Mouse (Mus musculus): ENCODE data around the gene Dctn1. TPM values are rescaled to one million over a fixed set of nuclear protein-coding genes. Genes with fewer than 3 reads are reported as not detected.

Gene Dctn1
- polyA plus RNA-seq, 1 experiment from 2014 or later: 101 TPM

DNA sequence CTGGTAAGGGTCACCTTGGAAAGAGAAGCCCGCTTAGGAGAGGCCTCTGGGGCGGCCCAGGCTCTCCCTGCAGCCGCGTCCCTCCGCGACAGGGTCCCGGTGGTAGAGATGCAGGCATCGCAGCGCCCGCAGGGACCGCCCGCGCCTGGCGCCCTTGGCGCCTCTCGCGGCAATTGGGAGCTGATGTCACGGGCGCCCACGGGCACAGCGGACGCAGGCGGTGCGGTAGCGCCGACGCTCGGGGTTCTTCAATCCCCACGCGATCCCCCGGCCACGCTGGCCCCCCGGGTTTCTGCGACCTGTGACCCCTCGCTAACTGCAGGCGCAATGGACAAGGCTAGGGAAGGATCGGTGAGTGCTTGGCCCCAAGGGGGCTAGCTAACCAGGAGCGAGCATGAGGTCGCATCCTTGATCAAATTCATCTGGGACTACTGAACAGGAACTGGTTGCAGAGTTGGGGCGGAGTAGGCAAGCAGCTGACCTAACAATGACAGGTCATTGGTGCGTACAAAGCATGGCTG is 23.4 kb upstream of the Dctn1 start:
- Histone ChIP-seq H3K4me3 (ENCODE audit: low read depth, low read length) (peak overlapping the region; percentile 27), H3K9ac (ENCODE audit: low read length) (peak overlapping the region; percentile 64), H3K36me3 (ENCODE audit: control insufficient read depth, insufficient read depth, low read length) (no peaks in the 10 kb centered on the region), H3K27me3 (replicated peaks; ENCODE audit: control insufficient read depth, insufficient read depth, low read length) (0 out of 2 replicates have a peak, but pooled peaks cover 6% of the 10 kb centered on the region), H3K27ac (ENCODE audit: low read depth, low read length) (no peak overlapping the region), H3K4me1 (ENCODE audit: control insufficient read depth, insufficient read depth, low read length) (peaks cover 12% of the 10 kb centered on the region), H3K9me3 (replicated peaks; ENCODE audit: control insufficient read depth, low read length) (no peaks in the 10 kb centered on the region), H3K4me2 (ENCODE audit: low read length) (peak overlapping the region; percentile 61)
- 3% methylated on average over 41 of the region's 41 CpGs for WGBS
- DNase-seq (ENCODE audit: low spot score): no peak
- ATAC-seq: no peak

DNA sequence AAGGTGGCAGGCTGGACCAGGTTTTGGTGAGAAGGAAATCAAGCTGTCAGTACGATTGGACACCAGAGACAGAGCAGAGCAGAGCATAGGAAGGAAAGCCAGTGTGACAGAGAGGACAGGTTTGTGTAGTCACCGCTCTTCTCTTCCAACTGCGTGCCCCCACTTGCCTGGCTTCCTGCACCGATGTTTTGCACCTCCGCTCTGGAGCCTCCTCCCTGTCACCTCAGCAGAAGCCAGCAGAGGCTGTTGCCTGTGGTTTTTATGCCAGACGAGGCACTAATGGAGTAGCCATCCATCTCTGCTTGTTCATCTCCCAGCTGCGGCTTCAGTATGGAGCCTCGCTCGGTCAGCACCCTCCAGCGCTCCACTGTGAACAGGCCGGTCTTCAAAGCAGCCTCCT is 22.8 kb upstream of the Dctn1 start:
- no peak for ATAC-seq
- no peak for DNase-seq (ENCODE audit: low spot score)
- peaks cover 9% of the 10 kb centered on the region; the same call in 1 of the 2 replicates for H3K4me1 ChIP-seq (ENCODE audit: control insufficient read depth, insufficient read depth, low read length)
- H3K36me3 ChIP-seq (ENCODE audit: control insufficient read depth, insufficient read depth, low read length): no peaks in the 10 kb centered on the region
- H3K4me3 ChIP-seq (ENCODE audit: low read depth, low read length): no peak overlapping the region
- no peak overlapping the region for H3K9ac ChIP-seq (ENCODE audit: low read length)
- WGBS: 54% methylated on average over 11 of the region's 11 CpGs
- H3K27me3 ChIP-seq (replicated peaks; ENCODE audit: control insufficient read depth, insufficient read depth, low read length): 0 out of 2 replicates have a peak, but pooled peaks cover 6% of the 10 kb centered on the region
- H3K27ac ChIP-seq (ENCODE audit: low read depth, low read length): no peak overlapping the region
- H3K4me2 ChIP-seq (ENCODE audit: low read length): no peak overlapping the region
- H3K9me3 ChIP-seq (replicated peaks; ENCODE audit: control insufficient read depth, low read length): no peaks in the 10 kb centered on the region

DNA sequence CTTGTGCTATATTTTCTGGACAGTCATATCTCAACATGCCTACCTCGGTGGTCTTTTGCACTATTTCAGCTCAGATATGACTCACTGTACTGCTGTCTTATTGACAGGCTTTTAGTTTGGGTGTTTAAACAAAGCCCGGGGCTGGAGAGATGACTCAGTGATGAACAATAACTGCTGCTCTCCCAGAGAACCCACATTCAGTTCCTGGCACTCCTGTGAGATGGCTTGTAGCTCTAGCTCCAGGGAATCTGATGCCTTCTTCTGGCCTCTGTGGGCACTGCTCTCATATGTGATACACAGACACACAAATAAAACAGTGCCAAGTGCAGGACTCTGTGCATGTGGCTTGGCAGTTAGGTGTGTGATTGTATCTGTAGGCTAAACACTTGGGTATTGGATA is 20.5 kb upstream of the Dctn1 start:
- no peak overlapping the region for H3K9ac ChIP-seq (ENCODE audit: low read length)
- H3K4me3 ChIP-seq (ENCODE audit: low read depth, low read length): no peak overlapping the region
- H3K27ac ChIP-seq (ENCODE audit: low read depth, low read length): no peak overlapping the region
- H3K4me2 ChIP-seq (ENCODE audit: low read length): no peak overlapping the region
- H3K36me3 ChIP-seq (ENCODE audit: control insufficient read depth, insufficient read depth, low read length): no peaks in the 10 kb centered on the region
- WGBS: 85% methylated on average over 2 of the region's 2 CpGs
- 0 out of 2 replicates have a peak, but pooled peaks cover 6% of the 10 kb centered on the region for H3K27me3 ChIP-seq (replicated peaks; ENCODE audit: control insufficient read depth, insufficient read depth, low read length)
- ATAC-seq: no peak
- no peaks in the 10 kb centered on the region for H3K9me3 ChIP-seq (replicated peaks; ENCODE audit: control insufficient read depth, low read length)
- peaks cover 7% of the 10 kb centered on the region; the same call in 1 of the 2 replicates for H3K4me1 ChIP-seq (ENCODE audit: control insufficient read depth, insufficient read depth, low read length)
- DNase-seq (ENCODE audit: low spot score): no peak

DNA sequence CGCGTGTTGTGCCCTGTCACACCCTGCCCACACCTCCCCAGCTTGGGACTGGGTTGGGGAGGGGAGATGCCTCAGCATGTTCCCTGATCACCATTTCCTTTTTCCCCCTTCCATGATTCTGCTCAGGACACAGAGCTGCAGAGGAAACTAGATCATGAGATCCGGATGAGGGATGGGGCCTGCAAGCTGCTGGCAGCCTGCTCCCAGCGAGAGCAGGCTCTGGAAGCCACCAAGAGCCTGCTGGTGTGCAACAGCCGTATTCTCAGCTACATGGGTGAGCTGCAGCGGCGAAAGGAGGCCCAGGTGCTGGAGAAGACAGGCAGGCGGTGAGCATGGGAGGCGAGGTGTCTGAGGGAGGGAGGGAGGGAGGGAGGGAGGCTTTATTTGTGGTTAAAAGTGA is 19.9 kb upstream of the Dctn1 start:
- DNase-seq (ENCODE audit: low spot score) (no peak), ATAC-seq (no peak)
- 77% methylated on average over 9 of the region's 9 CpGs for WGBS
- Histone ChIP-seq H3K36me3 (ENCODE audit: control insufficient read depth, insufficient read depth, low read length) (no peaks in the 10 kb centered on the region), H3K4me1 (ENCODE audit: control insufficient read depth, insufficient read depth, low read length) (peaks cover 7% of the 10 kb centered on the region; the same call in 1 of the 2 replicates), H3K9me3 (replicated peaks; ENCODE audit: control insufficient read depth, low read length) (no peaks in the 10 kb centered on the region), H3K9ac (ENCODE audit: low read length) (no peak overlapping the region), H3K27ac (ENCODE audit: low read depth, low read length) (no peak overlapping the region), H3K4me2 (ENCODE audit: low read length) (no peak overlapping the region), H3K27me3 (replicated peaks; ENCODE audit: control insufficient read depth, insufficient read depth, low read length) (0 out of 2 replicates have a peak, but pooled peaks cover 6% of the 10 kb centered on the region), H3K4me3 (ENCODE audit: low read depth, low read length) (no peak overlapping the region)

DNA sequence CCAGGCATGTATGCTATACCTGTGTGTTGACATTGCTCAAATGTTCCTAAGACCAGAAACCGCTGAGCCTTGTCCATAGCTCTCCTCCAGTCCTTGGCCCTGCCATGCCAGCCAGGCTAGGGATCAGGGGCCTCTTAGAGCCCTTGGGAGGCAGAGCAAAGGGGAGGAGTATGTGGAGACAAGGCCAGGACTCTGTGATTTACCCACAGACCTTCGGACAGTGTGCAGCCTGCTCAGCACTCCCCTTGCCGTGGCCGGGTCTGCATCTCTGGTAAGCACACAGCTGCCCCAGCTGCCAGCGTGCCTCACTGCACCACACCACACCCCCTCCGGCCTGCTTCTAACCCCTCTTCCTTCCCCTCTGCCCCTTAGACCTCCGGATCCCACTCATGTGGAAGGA is 18.4 kb upstream of the Dctn1 start:
- Histone ChIP-seq H3K27ac (ENCODE audit: low read depth, low read length) (no peak overlapping the region), H3K9ac (ENCODE audit: low read length) (no peak overlapping the region)
- 49% methylated on average over 7 of the region's 7 CpGs for WGBS

DNA sequence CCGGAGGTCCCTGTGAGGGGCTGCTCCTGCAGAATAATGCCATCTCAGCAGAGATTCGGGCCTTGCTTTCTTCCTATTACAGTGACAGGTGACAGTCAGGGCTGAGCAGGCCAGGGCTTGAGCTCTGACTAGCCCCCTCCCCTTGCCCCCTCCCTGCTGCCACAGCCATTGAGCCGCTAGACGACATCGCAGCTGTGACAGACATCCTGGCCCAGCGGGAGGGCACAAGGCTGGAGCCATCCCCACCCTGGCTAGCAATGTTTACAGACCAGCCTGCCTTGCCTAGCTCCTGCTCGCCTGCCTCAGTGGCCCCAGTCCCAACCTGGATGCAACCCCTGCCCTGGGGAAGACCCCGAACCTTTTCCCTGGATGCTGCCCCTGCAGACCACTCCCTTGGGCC is 14.0 kb upstream of the Dctn1 start:
- Histone ChIP-seq H3K9me3 (replicated peaks; ENCODE audit: control insufficient read depth, low read length) (no peaks in the 10 kb centered on the region), H3K4me1 (ENCODE audit: control insufficient read depth, insufficient read depth, low read length) (peaks cover 6% of the 10 kb centered on the region; the same call in 1 of the 2 replicates), H3K27me3 (replicated peaks; ENCODE audit: control insufficient read depth, insufficient read depth, low read length) (no peaks in the 10 kb centered on the region), H3K27ac (ENCODE audit: low read depth, low read length) (no peak overlapping the region), H3K4me3 (ENCODE audit: low read depth, low read length) (no peak overlapping the region), H3K9ac (ENCODE audit: low read length) (no peak overlapping the region; the same call in 1 of the 2 replicates), H3K36me3 (ENCODE audit: control insufficient read depth, insufficient read depth, low read length) (peaks cover 13% of the 10 kb centered on the region; the same call in 1 of the 2 replicates), H3K4me2 (ENCODE audit: low read length) (no peak overlapping the region)
- ATAC-seq: no peak
- no peak for DNase-seq (ENCODE audit: low spot score)
- 26% methylated on average over 8 of the region's 8 CpGs for WGBS

More for the DNA sequence above, 18.4 kb upstream of the Dctn1 start:
- H3K9me3 ChIP-seq (replicated peaks; ENCODE audit: control insufficient read depth, low read length): no peaks in the 10 kb centered on the region
- ATAC-seq (no peak), DNase-seq (ENCODE audit: low spot score) (no peak)
- peaks cover 3% of the 10 kb centered on the region; the same call in 1 of the 2 replicates for H3K36me3 ChIP-seq (ENCODE audit: control insufficient read depth, insufficient read depth, low read length)
- no peaks in the 10 kb centered on the region for H3K27me3 ChIP-seq (replicated peaks; ENCODE audit: control insufficient read depth, insufficient read depth, low read length)
- no peak overlapping the region for H3K4me2 ChIP-seq (ENCODE audit: low read length)
- H3K4me3 ChIP-seq (ENCODE audit: low read depth, low read length): no peak overlapping the region
- peaks cover 2% of the 10 kb centered on the region; the same call in 1 of the 2 replicates for H3K4me1 ChIP-seq (ENCODE audit: control insufficient read depth, insufficient read depth, low read length)

DNA sequence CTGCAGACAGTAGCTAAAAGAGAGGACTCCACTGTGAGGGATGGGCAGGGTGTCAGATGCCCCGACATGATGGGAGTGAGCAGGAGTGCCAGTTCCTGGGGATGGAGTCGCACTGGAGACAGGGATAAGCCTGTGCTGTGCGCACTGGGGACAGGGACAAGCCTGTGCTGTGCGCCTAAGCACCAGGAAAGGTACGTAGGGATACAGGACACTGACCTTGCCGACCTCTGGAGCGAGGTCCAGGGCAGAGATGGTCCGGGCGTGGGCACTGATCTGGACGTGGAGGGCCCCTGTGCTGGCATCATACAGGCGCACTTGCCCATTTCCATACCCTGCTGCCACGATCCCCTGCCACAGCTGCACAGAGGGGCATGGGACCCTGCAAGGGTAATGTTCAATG is 12.7 kb upstream of the Dctn1 start:
- H3K9ac ChIP-seq (ENCODE audit: low read length): no peak overlapping the region

DNA sequence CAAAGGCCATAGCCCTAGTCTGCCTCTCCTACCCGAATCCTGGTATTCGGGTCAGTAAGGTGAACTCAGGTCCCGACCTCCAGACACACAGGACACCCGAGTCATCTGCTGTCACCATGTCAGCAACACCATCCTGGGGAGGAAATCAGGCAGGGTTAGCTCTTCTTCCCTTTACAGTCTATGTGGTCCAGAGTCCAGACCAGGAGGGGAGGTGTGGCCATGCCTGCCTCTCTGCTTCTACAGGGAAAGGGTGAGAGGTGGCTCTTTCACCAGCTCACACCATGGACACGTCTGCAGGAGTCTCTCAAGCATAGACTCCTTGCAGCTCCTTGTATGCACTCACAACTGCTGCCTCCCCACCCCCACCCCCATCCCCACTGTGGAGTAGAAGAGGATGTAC is 12.2 kb upstream of the Dctn1 start:
- no peak for ATAC-seq
- Histone ChIP-seq H3K9ac (ENCODE audit: low read length) (no peak overlapping the region), H3K4me2 (ENCODE audit: low read length) (no peak overlapping the region), H3K4me1 (ENCODE audit: control insufficient read depth, insufficient read depth, low read length) (peaks cover 6% of the 10 kb centered on the region; the same call in 1 of the 2 replicates), H3K36me3 (ENCODE audit: control insufficient read depth, insufficient read depth, low read length) (peaks cover 13% of the 10 kb centered on the region; the same call in 1 of the 2 replicates), H3K4me3 (ENCODE audit: low read depth, low read length) (no peak overlapping the region), H3K27ac (ENCODE audit: low read depth, low read length) (no peak overlapping the region), H3K27me3 (replicated peaks; ENCODE audit: control insufficient read depth, insufficient read depth, low read length) (no peaks in the 10 kb centered on the region), H3K9me3 (replicated peaks; ENCODE audit: control insufficient read depth, low read length) (no peaks in the 10 kb centered on the region)
- 79% methylated on average over 5 of the region's 5 CpGs for WGBS
- no peak for DNase-seq (ENCODE audit: low spot score)

More for the DNA sequence above, 12.7 kb upstream of the Dctn1 start:
- Histone ChIP-seq H3K4me1 (ENCODE audit: control insufficient read depth, insufficient read depth, low read length) (peaks cover 6% of the 10 kb centered on the region; the same call in 1 of the 2 replicates), H3K36me3 (ENCODE audit: control insufficient read depth, insufficient read depth, low read length) (peaks cover 13% of the 10 kb centered on the region; the same call in 1 of the 2 replicates), H3K4me2 (ENCODE audit: low read length) (no peak overlapping the region), H3K9me3 (replicated peaks; ENCODE audit: control insufficient read depth, low read length) (no peaks in the 10 kb centered on the region), H3K27me3 (replicated peaks; ENCODE audit: control insufficient read depth, insufficient read depth, low read length) (no peaks in the 10 kb centered on the region), H3K27ac (ENCODE audit: low read depth, low read length) (no peak overlapping the region), H3K4me3 (ENCODE audit: low read depth, low read length) (no peak overlapping the region)
- no peak for DNase-seq (ENCODE audit: low spot score)
- ATAC-seq: no peak
- 88% methylated on average over 12 of the region's 12 CpGs for WGBS

DNA sequence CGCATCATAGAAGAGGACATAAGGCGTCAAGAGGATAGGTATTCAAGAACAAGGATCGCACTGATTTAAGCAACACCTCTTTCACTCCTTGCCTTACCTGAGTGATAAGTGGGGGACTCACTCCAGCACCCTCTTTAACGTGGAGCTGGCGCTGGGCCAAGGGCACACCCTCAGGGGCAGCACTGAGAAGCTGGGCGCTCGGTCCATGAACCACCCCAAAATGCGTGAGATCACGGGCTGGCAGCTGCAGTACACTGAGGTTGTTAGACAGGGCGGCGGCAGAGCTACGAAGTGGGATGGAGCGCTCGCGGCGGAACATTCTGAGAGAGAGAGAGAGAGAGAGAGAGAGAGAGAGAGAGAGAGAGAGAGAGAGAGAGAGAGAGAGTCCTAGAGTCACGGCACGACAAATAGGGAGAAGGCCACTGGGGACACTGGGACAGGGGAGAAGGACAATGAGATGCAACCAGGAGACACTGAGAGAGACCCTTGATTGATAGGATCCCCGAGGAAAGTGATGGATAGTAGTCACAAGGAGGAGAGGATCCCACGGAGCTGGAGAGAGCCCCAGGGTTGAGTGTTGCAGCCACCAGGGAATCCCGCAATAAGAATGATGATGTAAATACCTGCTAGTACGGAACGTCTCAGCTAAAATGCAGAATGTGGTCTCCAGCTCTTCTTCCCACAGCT is 10.0 kb upstream of the Dctn1 start:
- 8% methylated on average over 23 of the region's 23 CpGs for WGBS
- H3K36me3 ChIP-seq (ENCODE audit: control insufficient read depth, insufficient read depth, low read length): peaks cover 13% of the 10 kb centered on the region; the same call in 1 of the 2 replicates
- no peak for DNase-seq (ENCODE audit: low spot score)

More for the DNA sequence above, 10.0 kb upstream of the Dctn1 start:
- peaks cover 8% of the 10 kb centered on the region for H3K27me3 ChIP-seq (replicated peaks; ENCODE audit: control insufficient read depth, insufficient read depth, low read length)
- H3K9ac ChIP-seq (ENCODE audit: low read length): peak overlapping the region; percentile 68
- peaks cover 6% of the 10 kb centered on the region; the same call in 1 of the 2 replicates for H3K4me1 ChIP-seq (ENCODE audit: control insufficient read depth, insufficient read depth, low read length)
- peak overlapping the region; percentile 80 for H3K4me2 ChIP-seq (ENCODE audit: low read length)
- no peaks in the 10 kb centered on the region for H3K9me3 ChIP-seq (replicated peaks; ENCODE audit: control insufficient read depth, low read length)
- H3K4me3 ChIP-seq (ENCODE audit: low read depth, low read length): peak overlapping the region; percentile 52
- peak; percentile 37 for ATAC-seq
- 0 out of 2 replicates have a peak overlapping the region, but pooled peaks have one; percentile 2 for H3K27ac ChIP-seq (ENCODE audit: low read depth, low read length)

Data from forebrain, embryonic 14.5 days (tissue).